Mouse (Mus musculus): ENCODE data around the gene Jarid2. TPM values are rescaled to one million over a fixed set of nuclear protein-coding genes. Genes with fewer than 3 reads are reported as not detected.

The Jarid2 gene
- total RNA-seq, 2 experiments from 2014 or later: 26.4 to 31.9 TPM

DNA sequence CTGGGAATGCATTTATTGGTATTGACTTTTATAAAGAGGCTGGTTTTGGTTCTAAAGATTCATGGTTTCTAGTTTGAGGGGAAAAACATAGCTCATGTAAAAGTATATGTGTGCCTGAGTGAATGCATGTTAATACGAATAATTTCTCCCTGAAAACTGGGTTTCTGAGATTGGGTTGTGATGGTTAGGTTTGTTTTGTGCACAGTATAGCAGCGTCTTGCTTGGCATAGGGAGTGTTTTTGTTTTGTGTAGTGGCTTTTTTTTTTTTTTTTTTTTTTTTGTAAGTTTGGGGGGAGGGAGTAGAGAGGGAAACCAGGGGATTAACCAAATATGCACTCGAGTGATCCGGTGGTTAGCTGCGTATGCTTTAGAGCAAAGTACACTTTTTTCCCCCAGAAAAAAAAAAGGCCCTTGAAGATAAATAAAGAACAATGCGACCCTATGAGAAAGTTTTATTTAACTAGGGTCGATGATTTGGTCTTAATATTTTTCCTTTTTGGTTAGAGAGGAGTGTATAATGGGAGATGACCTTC, 3.2 kb downstream of the Jarid2 start:
- no peak for TF ChIP-seq CTCF (conservative IDR thresholded peaks at IDR 0.05)
- Histone ChIP-seq H3K27ac (peak overlapping the region; percentile 98), H3K4me3 (peak overlapping the region; percentile 91)
- no peak for DNase-seq (ENCODE audit: low spot score in 2 of 2)

DNA sequence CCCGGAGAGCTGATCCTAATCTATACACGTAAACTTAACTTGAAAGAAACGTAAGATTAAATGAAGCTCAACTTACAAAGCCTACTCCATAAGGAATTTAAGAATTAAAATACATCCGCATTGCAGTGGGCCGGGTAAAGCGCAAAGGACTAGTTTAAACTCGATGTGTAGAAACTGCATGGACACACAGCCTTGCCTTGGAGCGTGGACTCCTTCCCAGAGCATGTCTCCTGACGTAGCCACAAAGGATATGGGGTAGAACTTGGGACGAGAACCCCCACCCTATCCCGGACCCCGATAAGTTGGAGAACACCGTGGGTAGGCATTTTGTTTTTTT, 3.7 kb downstream of the Jarid2 start:
- no peak for TF ChIP-seq CTCF (conservative IDR thresholded peaks at IDR 0.05)

GRCm38 (mm10) chr13:44733373-44734111, 4.3 kb downstream of the Jarid2 start:
- peak; percentile 74 for TF ChIP-seq CTCF (conservative IDR thresholded peaks at IDR 0.05)
- Histone ChIP-seq H3K27ac (peak overlapping the region; percentile 73), H3K4me3 (peak overlapping the region; percentile 91)
- DNase-seq (ENCODE audit: low spot score in 2 of 2): peak; percentile 61 to 73

More for the DNA sequence above, 3.7 kb downstream of the Jarid2 start:
- H3K4me3 ChIP-seq: peak overlapping the region; percentile 91
- no peak for DNase-seq (ENCODE audit: low spot score in 2 of 2)
- H3K27ac ChIP-seq: peak overlapping the region; percentile 34

DNA sequence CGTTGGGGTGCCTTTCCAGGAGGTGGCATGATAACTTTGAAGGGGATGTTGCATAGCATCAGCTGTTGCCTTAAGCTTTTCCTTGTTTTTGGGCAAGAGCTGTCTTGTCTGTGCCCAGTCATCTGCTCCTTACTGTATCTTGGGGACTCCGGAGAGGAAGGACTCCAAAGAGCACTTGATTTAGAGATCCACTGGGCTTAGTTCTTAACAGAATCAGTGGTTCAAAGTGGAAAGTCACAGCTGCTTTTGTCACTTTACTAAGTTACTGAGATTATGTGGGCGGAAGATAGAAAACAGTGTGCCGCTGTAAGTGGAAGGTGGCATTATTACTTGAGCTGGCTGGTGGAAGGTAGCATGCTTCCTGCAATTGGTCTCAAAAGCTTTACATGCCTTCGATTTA, 5.2 kb downstream of the Jarid2 start:
- Histone ChIP-seq H3K4me3 (peak overlapping the region; percentile 91), H3K27ac (0 out of 2 replicates have a peak overlapping the region, but pooled peaks have one; percentile 73)
- no peak for DNase-seq (ENCODE audit: low spot score in 2 of 2)
- no peak for TF ChIP-seq CTCF (conservative IDR thresholded peaks at IDR 0.05)

GRCm38 (mm10) chr13:44735088-44735690, 5.9 kb downstream of the Jarid2 start:
- TF ChIP-seq CTCF (conservative IDR thresholded peaks at IDR 0.05): no peak
- Histone ChIP-seq H3K27ac (no peak overlapping the region), H3K4me3 (no peak overlapping the region)
- no peak for DNase-seq (ENCODE audit: low spot score in 2 of 2)

GRCm38 (mm10) chr13:44737297-44737696, 8.0 kb downstream of the Jarid2 start:
- no peak for DNase-seq (ENCODE audit: low spot score in 2 of 2)
- Histone ChIP-seq H3K4me3 (no peak overlapping the region), H3K27ac (no peak overlapping the region)
- no peak for TF ChIP-seq CTCF (conservative IDR thresholded peaks at IDR 0.05)

DNA sequence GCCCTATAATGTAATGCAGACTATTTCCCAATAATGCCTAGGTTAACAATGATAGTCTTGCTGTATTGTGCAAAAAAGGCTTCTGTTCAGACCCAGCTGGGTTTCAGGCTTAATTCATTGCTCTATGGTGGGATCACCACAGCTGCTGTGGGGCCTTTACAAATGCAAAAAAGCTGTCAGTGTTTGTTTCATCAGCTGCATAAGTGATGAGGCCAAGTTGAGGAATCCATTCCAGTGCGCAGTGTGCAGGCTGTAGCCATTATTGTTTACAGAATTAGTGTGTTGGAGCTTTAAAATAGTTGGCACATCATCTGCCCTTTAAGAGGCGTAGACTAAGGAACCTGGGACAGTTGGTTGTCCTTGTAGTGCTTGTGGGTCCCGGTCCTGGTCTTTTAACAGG, 22.5 kb downstream of the Jarid2 start:
- TF ChIP-seq CTCF (conservative IDR thresholded peaks at IDR 0.05): no peak
- peak; percentile 41 to 56 for DNase-seq (ENCODE audit: low spot score in 2 of 2)
- H3K4me3 ChIP-seq: no peak overlapping the region
- H3K27ac ChIP-seq: peak overlapping the region; percentile 63

- DNase-seq (ENCODE audit: low spot score in 2 of 2): no peak
- TF ChIP-seq CTCF (conservative IDR thresholded peaks at IDR 0.05): no peak
- Histone ChIP-seq H3K27ac (no peak overlapping the region), H3K4me3 (no peak overlapping the region)
These were observed 23.9 kb downstream of the Jarid2 start for GRCm38 (mm10) chr13:44753206-44753605.

DNA sequence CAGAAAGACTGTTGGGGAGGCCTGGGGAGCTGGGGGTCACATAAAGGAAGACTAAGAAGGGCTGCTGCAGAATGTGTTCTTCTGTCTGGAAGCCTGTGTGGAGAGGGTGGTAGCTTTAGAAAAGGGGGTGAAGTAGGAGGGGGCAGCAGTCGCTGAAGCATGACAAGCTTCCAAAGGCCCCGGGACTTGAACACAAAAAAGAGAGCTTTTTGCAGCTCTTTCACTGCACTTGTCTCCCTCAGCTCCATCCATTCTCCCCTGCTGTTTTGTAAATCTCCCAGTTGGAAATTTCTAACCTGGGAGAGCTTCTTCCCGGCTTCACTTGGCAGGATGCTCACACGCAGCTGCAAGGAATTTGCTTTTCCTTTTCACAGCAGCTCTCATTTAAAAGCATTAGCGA, 26.2 kb downstream of the Jarid2 start:
- TF ChIP-seq CTCF (conservative IDR thresholded peaks at IDR 0.05): no peak
- DNase-seq (ENCODE audit: low spot score in 2 of 2): no peak
- Histone ChIP-seq H3K4me3 (no peak overlapping the region), H3K27ac (peak overlapping the region; percentile 51; the same call in 1 of the 2 replicates)

- Histone ChIP-seq H3K4me3 (no peak overlapping the region), H3K27ac (no peak overlapping the region)
- peak; percentile 65 for TF ChIP-seq CTCF (conservative IDR thresholded peaks at IDR 0.05)
- DNase-seq (ENCODE audit: low spot score in 2 of 2): no peak
These were observed 29.5 kb downstream of the Jarid2 start for GRCm38 (mm10) chr13:44758750-44759149.

GRCm38 (mm10) chr13:44760761-44761160, 31.5 kb downstream of the Jarid2 start:
- DNase-seq (ENCODE audit: low spot score in 2 of 2): no peak
- Histone ChIP-seq H3K27ac (no peak overlapping the region), H3K4me3 (no peak overlapping the region)
- TF ChIP-seq CTCF (conservative IDR thresholded peaks at IDR 0.05): no peak

GRCm38 (mm10) chr13:44763068-44763467, 33.8 kb downstream of the Jarid2 start:
- no peak for DNase-seq (ENCODE audit: low spot score in 2 of 2)
- no peak overlapping the region for H3K4me3 ChIP-seq
- TF ChIP-seq CTCF (conservative IDR thresholded peaks at IDR 0.05): no peak
- no peak overlapping the region for H3K27ac ChIP-seq

- DNase-seq (ENCODE audit: low spot score in 2 of 2): no peak
- TF ChIP-seq CTCF (conservative IDR thresholded peaks at IDR 0.05): no peak
- Histone ChIP-seq H3K27ac (no peak overlapping the region), H3K4me3 (no peak overlapping the region)
These were observed 38.5 kb downstream of the Jarid2 start for GRCm38 (mm10) chr13:44767751-44768150.
